Comparison of ENCODE assay signal across 18 mouse cellular contexts in the genomic region with DNA sequence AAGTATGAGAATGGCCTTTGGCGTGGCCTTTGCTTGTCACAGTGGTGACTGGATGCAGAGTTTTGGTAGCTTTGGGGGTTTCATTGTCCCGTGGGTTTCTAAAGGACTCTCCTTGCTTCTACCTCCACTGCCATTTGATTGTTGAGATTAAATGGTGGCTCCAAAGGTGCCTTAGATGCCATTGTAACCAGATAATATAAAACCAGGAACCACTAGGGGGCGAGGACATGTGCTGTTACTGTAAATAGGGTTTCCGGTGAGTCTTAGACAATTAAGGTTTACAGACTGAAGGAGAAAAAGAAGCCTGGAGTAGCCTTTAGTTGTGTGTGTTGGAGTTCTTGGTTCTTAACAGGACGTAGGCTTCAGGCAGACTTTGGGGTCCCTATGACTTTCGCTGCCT. TPM values are rescaled to one million over a fixed set of nuclear protein-coding genes. Genes with fewer than 3 reads are reported as not detected.
DNase-seq lines count a peak whose midpoint lies in the region; ATAC-seq lines count a peak whose summit lies in the region.
"Had no signal": no experiment of that assay in that cellular context is flagged by ENCODE, and none has a peak within 500 bp of the region (broad histone marks: within the 10 kb centered on the region; RNA-seq: fewer than 3 reads in every experiment).

No protein-coding gene starts in this region.

- no peaks in the 10 kb centered on the region for H3K9me3 ChIP-seq in hindbrain, embryonic 11.5 days (ENCODE audit: control insufficient read depth, low read length)
- H3K9me3 ChIP-seq in hindbrain, embryonic 10.5 days: no peaks in the 10 kb centered on the region
- H3K9me3 ChIP-seq: heart, embryonic 13.5 days; hindbrain, embryonic 13.5 days; liver, embryonic 13.5 days had no signal

- DNase-seq in hindbrain, embryonic 11.5 days (ENCODE audit: low spot score): peak; percentile 22
- DNase-seq in hindbrain, embryonic 10.5 days (ENCODE audit: low spot score): no peak
- DNase-seq in lung, postnatal 36 days: peak; percentile 17
- DNase-seq in lung, adult 18-20 months: no peak
- DNase-seq in ES-CJ7 (ENCODE audit: low read depth, low spot score): peak; percentile 68
- DNase-seq in urinary bladder, postnatal 25 days (ENCODE audit: low spot score): no peak
- DNase-seq: cerebellum, adult 11 months; gastrocnemius, postnatal 10 days; liver, embryonic 13.5 days had no signal

- WGBS in hindbrain, embryonic 11.5 days: 78% methylated on average over 6 of the region's 6 CpGs
- 81% methylated on average over 6 of the region's 6 CpGs for WGBS in hindbrain, embryonic 10.5 days

- H3K4me3 ChIP-seq in hindbrain, embryonic 11.5 days (ENCODE audit: low read depth, low read length): no peak overlapping the region
- H3K4me3 ChIP-seq in hindbrain, embryonic 10.5 days: no peak overlapping the region
- H3K4me3 ChIP-seq: heart, embryonic 13.5 days; hindbrain, embryonic 13.5 days; liver, embryonic 13.5 days had no signal

- H3K27ac ChIP-seq in hindbrain, embryonic 11.5 days (ENCODE audit: low read depth, low read length): no peak overlapping the region
- H3K27ac ChIP-seq in hindbrain, embryonic 10.5 days: no peak overlapping the region
- H3K27ac ChIP-seq: heart, embryonic 13.5 days; hindbrain, embryonic 13.5 days; liver, embryonic 13.5 days had no signal

- H3K9ac ChIP-seq in hindbrain, embryonic 11.5 days (ENCODE audit: low read depth, low read length): no peak overlapping the region
- H3K9ac ChIP-seq: heart, embryonic 13.5 days; hindbrain, embryonic 13.5 days; liver, embryonic 13.5 days had no signal

- H3K36me3 ChIP-seq in hindbrain, embryonic 11.5 days (ENCODE audit: control insufficient read depth, insufficient read depth, low read length): no peaks in the 10 kb centered on the region
- H3K36me3 ChIP-seq in hindbrain, embryonic 10.5 days: no peaks in the 10 kb centered on the region
- H3K36me3 ChIP-seq: heart, embryonic 13.5 days; hindbrain, embryonic 13.5 days; liver, embryonic 13.5 days had no signal

- no peak overlapping the region for H3K4me2 ChIP-seq in hindbrain, embryonic 11.5 days (replicated peaks; ENCODE audit: low read depth, low read length)
- H3K4me2 ChIP-seq: heart, embryonic 13.5 days; hindbrain, embryonic 13.5 days; liver, embryonic 13.5 days had no signal

- 0 out of 2 replicates have a peak, but pooled peaks cover 2% of the 10 kb centered on the region for H3K4me1 ChIP-seq in hindbrain, embryonic 11.5 days (replicated peaks; ENCODE audit: control insufficient read depth, insufficient read depth, low read length)
- H3K4me1 ChIP-seq in hindbrain, embryonic 10.5 days (replicated peaks): peaks cover 48% of the 10 kb centered on the region

- no peak for ATAC-seq in hindbrain, embryonic 11.5 days (ENCODE audit: low FRiP score)
- ATAC-seq in megakaryocyte progenitor cell, adult 5-6 weeks (replicated peaks; ENCODE audit: poor library complexity): peak; percentile 46; the same call in 1 of the 2 replicates
- ATAC-seq: forebrain, embryonic 16.5 days had no signal

- H3K27me3 ChIP-seq in hindbrain, embryonic 11.5 days (ENCODE audit: control insufficient read depth, insufficient read depth, low read length): no peaks in the 10 kb centered on the region
- no peaks in the 10 kb centered on the region for H3K27me3 ChIP-seq in hindbrain, embryonic 10.5 days (ENCODE audit: insufficient read depth, poor library complexity, severe bottlenecking)
- H3K27me3 ChIP-seq: heart, embryonic 13.5 days; hindbrain, embryonic 13.5 days; liver, embryonic 13.5 days had no signal

RNA-seq across cellular contexts. Expression of a gene that starts 26.1 kb away (rescaled TPM):
- 0.76 and 2.1 TPM in 2 replicates for polyA plus RNA-seq in hindbrain, embryonic 11.5 days (2014; fragmentation: Nextera tagmentation; extraction: Ambion mirVana)
- polyA plus RNA-seq in hindbrain, embryonic 10.5 days (2016; fragmentation: Nextera tagmentation; extraction: Ambion mirVana): 0.08 and 0.25 TPM in 2 replicates
- not detected in 2 replicates for total RNA-seq in megakaryocyte progenitor cell, adult 5-6 weeks (2015)
- total RNA-seq in megakaryocyte progenitor cell, adult 5-6 weeks (2017): not detected in 2 replicates
- total RNA-seq: megakaryocyte, adult 5-6 weeks; MEL; neutrophil, adult 5-6 weeks had no signal

RNA-seq across cellular contexts. Expression of a gene that starts 50.2 kb away (rescaled TPM):
- 173 and 196 TPM in 2 replicates for polyA plus RNA-seq in hindbrain, embryonic 11.5 days (2014; fragmentation: Nextera tagmentation; extraction: Ambion mirVana)
- 64.1 and 152 TPM in 2 replicates for polyA plus RNA-seq in hindbrain, embryonic 10.5 days (2016; fragmentation: Nextera tagmentation; extraction: Ambion mirVana)
- total RNA-seq in megakaryocyte progenitor cell, adult 5-6 weeks (2015): not detected in 2 replicates
- not detected in 2 replicates for total RNA-seq in megakaryocyte progenitor cell, adult 5-6 weeks (2017)
- total RNA-seq: gastrocnemius, postnatal 10 days; megakaryocyte, adult 5-6 weeks; MEL; neutrophil, adult 5-6 weeks had no signal
- polyA plus RNA-seq: heart, embryonic 13.5 days; kidney, embryonic 14.5 days; testis, adult 2 months had no signal

Comparison
In these comparisons a context has a peak if more than half of its experiments do, and no peak if none do; other contexts are left out.
1. DNase-seq: peak in hindbrain, embryonic 11.5 days (single experiment), lung, postnatal 36 days (single experiment) and ES-CJ7 (single experiment); none in hindbrain, embryonic 10.5 days (single experiment), lung, adult 18-20 months (0 of 2) and urinary bladder, postnatal 25 days (single experiment).